Mouse (Mus musculus) megakaryocyte, embryonic 14.5 days (primary cell): ENCODE measurements at regions not wholly inside any gene's neighbourhood (a gene's known extent, or its start where the extent isn't known, plus 50 kb on each side); places are given as distances from the start of the nearest gene placed in this dataset.

Source experiments
- FLI1 ChIP-seq: IDR thresholded peaks from 2 replicates; pipeline ENCODE4 v1.6.1; 2012; ENCODE audit warnings: low read length, inconsistent platforms, mixed read lengths
- GATA1 ChIP-seq: IDR thresholded peaks from 3 replicates; pipeline ENCODE4 v1.6.1; 2012; ENCODE audit warnings: mixed read lengths, low read length, inconsistent platforms, borderline replicate concordance

GRCm38 (mm10) chr2:78011051-78011800 is 65.1 kb upstream of the Cwc22 start:
- TF ChIP-seq GATA1 = no peak
- TF ChIP-seq FLI1 = no peak
